Mouse (Mus musculus) R1 (cell line): ENCODE measurements at regions not wholly inside any gene's neighbourhood (a gene's known extent, or its start where the extent isn't known, plus 50 kb on each side); places are given as distances from the start of the nearest gene placed in this dataset.

Experiments used
- DNase-seq: peaks from one replicate; pipeline ENCODE4 v3.0.0-alpha.2; 2018; ENCODE audit warnings: low read depth, low spot score

DNA sequence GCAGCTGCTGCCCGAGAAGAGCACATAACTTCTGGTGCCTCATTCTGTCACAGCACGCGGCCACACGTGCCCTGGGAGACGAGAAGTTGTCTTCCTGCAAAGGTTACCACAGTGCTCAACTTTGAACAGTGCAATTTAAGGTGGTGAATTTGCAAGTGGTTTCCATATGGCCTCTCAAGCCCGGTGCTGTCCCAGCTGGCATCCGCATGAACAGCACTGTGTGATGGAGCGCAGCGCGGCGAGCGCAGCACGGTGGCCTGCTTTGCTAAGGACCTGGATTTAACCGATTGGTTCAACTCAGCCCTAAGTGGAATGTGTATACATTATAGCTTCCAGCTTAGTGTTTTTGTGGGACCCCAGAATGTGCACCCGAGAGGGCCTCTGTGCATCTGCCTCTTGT is 89.6 kb upstream of the Arglu1 start:
- DNase-seq: no peak

DNA sequence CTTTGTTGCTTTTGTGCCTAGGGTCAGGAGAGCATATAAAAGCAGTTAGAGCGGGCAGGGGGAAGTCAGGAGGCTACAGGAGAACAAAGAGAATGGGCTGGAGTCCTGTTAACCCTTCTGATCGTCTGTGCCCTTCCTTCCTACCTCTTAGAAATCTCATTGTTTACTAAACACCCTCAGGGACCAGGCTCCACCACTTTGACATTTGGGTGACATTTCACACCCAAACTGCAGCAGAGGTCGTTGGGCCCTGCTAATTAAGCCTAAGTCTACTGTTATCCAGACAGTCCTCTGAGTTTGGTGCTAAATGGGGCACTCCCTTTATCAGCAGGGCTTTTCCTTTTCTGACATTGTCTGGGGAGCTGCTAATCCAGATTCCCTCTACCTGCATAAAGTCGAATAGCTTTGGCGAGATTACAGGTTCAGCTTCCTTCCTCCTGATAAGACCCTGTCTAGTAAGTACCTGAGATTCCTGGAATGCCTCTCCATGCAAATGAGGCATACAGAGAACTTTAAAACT is 84.2 kb upstream of the Arglu1 start:
- DNase-seq: peak; percentile 74

DNA sequence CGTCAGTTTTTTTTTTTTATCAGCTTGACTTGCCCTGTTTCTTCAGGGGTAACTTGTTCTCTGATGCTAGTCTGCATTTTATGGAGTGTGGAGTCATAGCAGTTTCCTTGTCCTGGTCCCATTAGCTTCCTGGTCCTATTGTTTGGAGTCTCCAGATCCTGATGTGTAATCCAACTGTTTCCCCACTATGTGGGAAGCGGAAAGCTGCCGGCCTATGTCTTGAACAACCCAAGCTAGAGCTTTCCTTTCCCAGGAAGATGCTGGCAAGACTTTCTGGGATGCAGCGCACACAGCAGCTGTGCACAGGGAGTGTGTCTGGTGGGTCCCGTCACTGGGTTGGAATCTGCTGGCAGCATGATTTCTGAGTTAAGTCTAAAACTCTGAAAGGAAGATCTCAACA is 82.1 kb upstream of the Arglu1 start:
- DNase-seq: no peak

DNA sequence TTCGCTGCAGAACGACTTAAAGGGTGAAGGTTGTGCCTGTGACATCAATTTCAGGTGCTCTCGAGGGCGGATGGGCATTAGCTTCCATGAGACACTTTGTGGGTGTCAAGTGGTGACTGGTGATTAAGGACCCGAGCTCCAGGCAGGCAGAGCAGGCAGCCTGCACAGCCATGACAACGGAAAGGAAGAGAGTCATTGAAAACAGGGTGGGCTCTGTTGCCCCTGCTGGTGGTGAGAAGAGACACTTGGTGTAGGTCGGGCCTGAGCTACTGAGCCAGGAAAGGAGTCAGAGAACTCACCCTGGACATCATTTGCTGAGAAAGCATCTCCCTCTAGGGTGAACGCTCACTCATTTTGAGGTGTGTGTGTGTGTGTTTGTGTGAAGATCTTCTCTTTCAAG is 80.1 kb upstream of the Arglu1 start:
- no peak for DNase-seq

DNA sequence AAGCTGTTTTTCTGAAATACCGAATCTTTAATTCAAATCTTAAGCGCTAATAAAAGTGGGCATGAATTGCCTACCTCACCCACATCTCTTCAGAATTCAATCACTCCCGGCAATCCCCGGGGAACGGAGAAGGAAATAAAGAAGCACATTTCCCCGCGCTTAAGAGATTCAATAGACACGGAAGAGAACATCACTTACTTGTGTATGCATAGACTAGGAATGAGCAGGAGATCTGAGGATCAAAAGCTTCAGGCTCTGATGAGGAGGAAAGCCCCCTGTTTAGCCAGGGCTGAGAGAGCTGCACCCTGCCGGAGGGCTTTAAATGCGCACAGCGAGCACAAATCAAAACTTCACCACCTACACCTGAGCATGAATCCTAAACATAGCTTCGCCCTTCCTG is 72.0 kb upstream of the Arglu1 start:
- peak; percentile 19 for DNase-seq

DNA sequence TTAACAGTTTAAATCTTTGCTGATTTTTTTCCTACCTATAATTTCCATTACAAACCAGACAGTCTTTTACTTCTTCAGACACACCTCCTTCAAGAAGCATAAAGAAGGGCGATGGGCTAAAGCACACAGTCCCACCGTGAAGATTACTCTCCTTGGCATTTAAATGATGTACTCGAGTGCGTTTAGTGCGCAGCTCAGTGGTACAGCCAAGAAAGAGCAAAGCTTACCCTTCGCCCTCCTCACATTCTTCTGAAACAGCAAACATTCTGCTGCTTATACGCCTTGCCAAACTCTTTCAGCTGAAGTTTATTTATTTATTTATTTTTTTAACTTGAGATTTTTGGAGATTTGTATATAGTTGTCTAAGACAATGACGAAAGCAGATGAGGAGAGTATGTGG is 68.0 kb upstream of the Arglu1 start:
- DNase-seq: no peak

DNA sequence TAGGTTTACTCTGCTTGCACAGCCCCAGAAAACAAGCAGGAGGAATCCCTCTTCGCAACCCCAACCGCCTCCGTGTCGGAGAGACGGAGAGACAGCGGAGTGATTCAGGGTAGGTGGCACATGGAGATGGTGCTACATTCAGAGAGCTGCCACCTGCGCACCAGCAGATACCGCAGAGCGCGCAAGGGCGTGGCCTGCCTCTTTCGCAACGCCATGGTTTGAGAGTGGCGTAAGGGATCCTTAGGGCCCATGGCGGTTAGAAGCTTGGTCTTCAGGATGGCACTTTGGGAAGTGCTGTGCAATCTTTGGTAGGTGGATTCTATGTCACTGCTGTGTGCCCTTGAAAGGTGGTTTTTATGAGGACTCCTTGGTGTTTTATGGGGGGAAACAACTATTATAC is 60.9 kb upstream of the Arglu1 start:
- DNase-seq: peak; percentile 37

DNA sequence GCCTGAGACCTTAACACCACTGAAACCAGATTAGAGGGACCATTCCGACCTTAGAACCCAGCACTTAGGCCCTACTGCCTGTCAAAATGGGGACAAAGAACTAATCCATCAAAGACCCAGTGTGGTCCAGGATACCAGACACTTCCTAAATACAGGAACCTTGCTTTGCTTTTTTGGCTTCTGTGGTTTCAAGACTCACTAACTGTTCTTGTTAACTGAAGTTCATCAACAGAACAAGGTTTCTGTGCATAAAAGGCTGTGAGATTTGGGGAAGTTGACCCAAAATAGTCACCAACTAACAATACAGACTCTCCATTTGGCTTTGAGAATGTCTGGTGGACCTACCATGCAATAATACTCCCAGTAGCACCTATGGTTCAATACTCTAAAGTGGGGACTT is 56.4 kb upstream of the Arglu1 start:
- no peak for DNase-seq

DNA sequence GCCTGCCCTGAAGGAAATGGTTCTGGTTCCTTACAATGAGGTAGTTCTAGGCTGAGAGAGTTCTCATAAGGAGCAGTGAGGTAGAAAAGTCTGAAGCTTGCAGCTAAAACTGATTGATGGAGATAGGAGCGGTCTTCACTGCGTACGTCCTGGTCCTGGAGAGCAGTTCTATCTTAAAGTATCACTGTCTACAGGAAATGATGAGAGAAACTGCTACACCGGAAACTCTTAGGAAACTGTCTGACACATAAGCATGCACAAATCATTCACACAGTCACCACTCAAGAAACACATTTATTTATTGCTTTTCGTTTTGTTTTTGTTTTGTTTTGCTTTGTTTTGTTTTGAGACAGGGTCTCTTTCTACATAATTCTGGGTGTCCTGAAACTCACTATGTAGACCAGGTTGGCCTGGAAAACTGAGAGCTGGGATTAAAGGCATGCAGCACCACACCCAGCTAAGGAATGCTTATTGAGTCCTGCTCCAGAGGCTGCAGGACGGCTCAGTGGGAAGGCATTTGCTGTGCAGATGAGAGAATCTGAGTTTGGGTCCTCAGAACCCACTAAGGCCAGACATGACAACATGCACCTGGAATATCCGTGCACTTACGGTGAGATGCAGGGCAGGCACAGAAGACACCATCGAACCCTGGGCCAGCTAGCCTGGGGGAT is 55.4 kb upstream of the Arglu1 start:
- peak; percentile 76 for DNase-seq
